ENCODE assay signal across 8 mouse cellular contexts in genomic region chr5:117357478-117358247, GRCm38 (mm10). TPM values are rescaled to one million over a fixed set of nuclear protein-coding genes. Genes with fewer than 3 reads are reported as not detected.
DNase-seq lines count a peak whose midpoint lies in the region; TF ChIP-seq lines count a peak whose summit lies in the region.

No protein-coding gene starts in this region.

- H3K4me1 ChIP-seq in ES-E14 (ENCODE audit: control insufficient read depth in 2 of 2, insufficient read depth in 2 of 2, low read length in 2 of 2, poor library complexity in 1 of 2), result peaks cover 24 to 30% of the 10 kb centered on the region in 2 experiments
- H3K4me1 ChIP-seq in midbrain, embryonic 10.5 days, result peaks cover 53% of the 10 kb centered on the region

- H3K4me3 ChIP-seq in ES-E14 (ENCODE audit: insufficient read depth in 1 of 2, low read depth in 1 of 2, low read length in 2 of 2, poor library complexity in 1 of 2, severe bottlenecking in 1 of 2), result peak overlapping the region; percentile 71 to 80
- peak overlapping the region; percentile 96 for H3K4me3 ChIP-seq in midbrain, embryonic 10.5 days

- H3K9me3 ChIP-seq in ES-E14 (ENCODE audit: control insufficient read depth, insufficient read depth, low read depth, low read length), result no peaks in the 10 kb centered on the region
- no peaks in the 10 kb centered on the region for H3K9me3 ChIP-seq in midbrain, embryonic 10.5 days (replicated peaks)

- H3K9ac ChIP-seq in ES-E14 (ENCODE audit: insufficient read depth, low read depth, low read length, poor library complexity, severe bottlenecking), result peak overlapping the region; percentile 76

- intact Hi-C loops in gastrocnemius, postnatal 36 days (cut with DNase I), result loop anchor here (2.0 kb wide), 1 partner anchor 39 kb away; the partner anchor contains the start of gene Vsig10

- in situ Hi-C loops in ES-E14 (cut with MboI; ENCODE audit: low sequenced_read_pairs in 2 of 2, unreplicated experiment in 2 of 2), result no loop called here

- H3K27ac ChIP-seq in ES-E14 (ENCODE audit: insufficient read depth, low read depth, low read length, poor library complexity, severe bottlenecking), result peak overlapping the region; percentile 97
- H3K27ac ChIP-seq in midbrain, embryonic 10.5 days (replicated peaks), result peak overlapping the region; percentile 94

- H3K36me3 ChIP-seq in ES-E14 (ENCODE audit: control insufficient read depth, insufficient read depth, low read length, poor library complexity, severe bottlenecking), result peaks cover 4% of the 10 kb centered on the region; the same call in 1 of the 2 replicates
- no peaks in the 10 kb centered on the region for H3K36me3 ChIP-seq in midbrain, embryonic 10.5 days

- under 1% methylated on average over 49 of the region's 49 CpGs for WGBS in midbrain, embryonic 10.5 days

- H3K27me3 ChIP-seq in midbrain, embryonic 10.5 days (ENCODE audit: low read depth, poor library complexity, severe bottlenecking), result peaks cover 15% of the 10 kb centered on the region

- DNase-seq in heart, adult 8-10 months (ENCODE audit: low spot score), result peak; percentile 49
- no peak for DNase-seq in heart, adult 11 months
- no peak for DNase-seq in ES-E14 (ENCODE audit: low read depth, low spot score)
- DNase-seq in cerebellum, postnatal 14 days, result peak; percentile 35 to 47
- DNase-seq in gastrocnemius, postnatal 36 days, result peak; percentile 27 to 57
- DNase-seq in kidney, adult 9 months, result peak; percentile 50
- peak; percentile 73 for DNase-seq in midbrain, embryonic 10.5 days (ENCODE audit: low spot score)
- peak; percentile 42 to 48 for DNase-seq in thymus, adult 18-20 months

TF ChIP-seq in ES-E14, 5 proteins besides CTCF, POLR2A, EP300 and RAD21:
- TF ChIP-seq HCFC1 (IDR thresholded peaks at IDR 0.05; ENCODE audit: borderline replicate concordance, insufficient read depth, low read length), result no peak
- no peak for TF ChIP-seq MAFK (IDR thresholded peaks at IDR 0.05; ENCODE audit: insufficient read depth, low read depth, low read length)
- TF ChIP-seq CHD2 (IDR thresholded peaks at IDR 0.05; ENCODE audit: low read depth, low read length), result no peak
- no peak for TF ChIP-seq ZC3H11A (IDR thresholded peaks at IDR 0.05; ENCODE audit: borderline replicate concordance, low read depth, low read length)
- TF ChIP-seq ZNF384 (IDR thresholded peaks at IDR 0.05; ENCODE audit: low read depth, low read length), result no peak

RNA-seq across cellular contexts. Expression of gene Wsb2, which starts 0.6 kb away (rescaled TPM):
- 100 to 1,000 TPM in 3 of 4 experiments, 10 to 100 TPM in 1; 87.1 to 122 (median 111) TPM for total RNA-seq in heart, adult 8-10 months (2022)
- 76.7 and 84.5 TPM in 2 replicates for total RNA-seq in ES-E14 (2012; rRNA removed)
- 10 to 100 TPM; 84.2 to 90.8 TPM for total RNA-seq in gastrocnemius, postnatal 36 days (2021)
- polyA plus RNA-seq in midbrain, embryonic 10.5 days (2016; fragmentation: Nextera tagmentation; extraction: Ambion mirVana), result 48.4 and 61.6 TPM in 2 replicates

RNA-seq across cellular contexts. Expression of gene Rfc5, which starts 31.2 kb away (rescaled TPM):
- 1 to 10 TPM; 1.5 to 2.9 (median 2.1) TPM for total RNA-seq in heart, adult 8-10 months (2022)
- total RNA-seq in ES-E14 (2012; rRNA removed), result 173 and 188 TPM in 2 replicates
- 1 to 10 TPM; 2.1 to 2.5 TPM for total RNA-seq in gastrocnemius, postnatal 36 days (2021)
- 127 and 151 TPM in 2 replicates for polyA plus RNA-seq in midbrain, embryonic 10.5 days (2016; fragmentation: Nextera tagmentation; extraction: Ambion mirVana)

RNA-seq across cellular contexts. Expression of gene Vsig10, which starts 38.8 kb away (rescaled TPM):
- 1 to 10 TPM; 5.0 to 7.0 (median 6.3) TPM for total RNA-seq in heart, adult 8-10 months (2022)
- total RNA-seq in ES-E14 (2012; rRNA removed), result 11.7 and 25.7 TPM in 2 replicates
- total RNA-seq in gastrocnemius, postnatal 36 days (2021), result 1 to 10 TPM; 4.1 to 5.0 TPM
- polyA plus RNA-seq in midbrain, embryonic 10.5 days (2016; fragmentation: Nextera tagmentation; extraction: Ambion mirVana), result 2.7 and 4.0 TPM in 2 replicates

RNA-seq across cellular contexts. Expression of gene Ksr2, which starts 56.1 kb away (rescaled TPM):
- under 1 TPM; 0.03 to 0.11 (median 0.06) TPM for total RNA-seq in heart, adult 8-10 months (2022)
- total RNA-seq in ES-E14 (2012; rRNA removed), result 0.67 and 1.2 TPM in 2 replicates
- under 1 TPM; 0.03 to 0.07 TPM for total RNA-seq in gastrocnemius, postnatal 36 days (2021)
- 0.52 and 0.68 TPM in 2 replicates for polyA plus RNA-seq in midbrain, embryonic 10.5 days (2016; fragmentation: Nextera tagmentation; extraction: Ambion mirVana)

Comparison
In these comparisons a context has a peak if more than half of its experiments do, and no peak if none do; other contexts are left out.
1. DNase-seq: peak in heart, adult 8-10 months (single experiment), cerebellum, postnatal 14 days (2 of 2), gastrocnemius, postnatal 36 days (2 of 2), kidney, adult 9 months (single experiment), midbrain, embryonic 10.5 days (single experiment) and thymus, adult 18-20 months (2 of 2); none in heart, adult 11 months (single experiment) and ES-E14 (single experiment).
2. RNA of gene Rfc5, which starts 31.2 kb away (total RNA-seq): 173 to 188 TPM in ES-E14; 2.1 to 2.5 TPM in gastrocnemius, postnatal 36 days and 1.5 to 2.9 TPM in heart, adult 8-10 months; every median in the first group is over 10 times any median in the second.